Mouse (Mus musculus) liver, postnatal 0 days (tissue): ENCODE results near the gene Tcfl5.

ENCODE experiments used
- CTCF ChIP-seq: sonication (generic); IDR thresholded peaks from 2 replicates; pipeline ENCODE4 v1.5.1; 2016; ENCODE audit warnings: antibody characterized with exemption, low read depth
- EP300 ChIP-seq: IDR thresholded peaks from 2 replicates; pipeline ENCODE4 v1.6.1; 2016; ENCODE audit warnings: antibody characterized with exemption, low read depth, mild to moderate bottlenecking

- no peak for TF ChIP-seq CTCF
- TF ChIP-seq EP300: no peak
Measured at GRCm38 (mm10) chr2:180604781-180605180, 37.7 kb downstream of the Tcfl5 start.
